Mouse (Mus musculus) embryonic facial prominence, embryonic 12.5 days (tissue): ENCODE data around the gene Tbx5. TPM values are rescaled to one million over a fixed set of nuclear protein-coding genes. Genes with fewer than 3 reads are reported as not detected.

Source experiments
- ATAC-seq: fragments of 200-750 bp; cut with Nextera tagmentation; 2 replicates; pipeline ENCODE4 v1.8.0; 2017; ENCODE audit not compliant: insufficient number of reproducible peaks, insufficient read depth, low FRiP score, low TSS enrichment
- H3K27ac ChIP-seq: fragments of 300-500 bp; sonication (generic); 2 replicates; pipeline ENCODE4 v1.5.1; 2016; ENCODE audit warnings: mild to moderate bottlenecking
- H3K27me3 ChIP-seq: fragments of 300-500 bp; sonication (generic); 2 replicates; pipeline ENCODE4 v1.6.1; 2016; ENCODE audit warnings: mild to moderate bottlenecking, moderate library complexity
- H3K36me3 ChIP-seq: fragments of 300-500 bp; sonication (generic); 2 replicates; pipeline ENCODE4 v1.6.1; 2016; ENCODE audit warnings: mild to moderate bottlenecking
- H3K4me1 ChIP-seq: fragments of 300-500 bp; sonication (generic); 2 replicates; pipeline ENCODE4 v1.6.1; 2016
- H3K4me2 ChIP-seq: fragments of 300-500 bp; sonication (generic); replicated peaks from 2 replicates; pipeline ENCODE4 v1.6.1; 2016; ENCODE audit warnings: mild to moderate bottlenecking, moderate library complexity
- H3K4me3 ChIP-seq: fragments of 300-500 bp; sonication (generic); 2 replicates; pipeline ENCODE4 v1.5.1; 2016; ENCODE audit warnings: mild to moderate bottlenecking
- H3K9ac ChIP-seq: fragments of 300-500 bp; sonication (generic); 2 replicates; pipeline ENCODE4 v1.6.1; 2016; ENCODE audit warnings: mild to moderate bottlenecking, moderate library complexity
- H3K9me3 ChIP-seq: fragments of 300-500 bp; sonication (generic); 2 replicates; pipeline ENCODE4 v1.6.1; 2016; ENCODE audit warnings: mild to moderate bottlenecking, moderate library complexity
- WGBS: fragments of 180-500 bp; shearing (Covaris S2); methylation state at CpG from one replicate; pipeline ENCODE4 v1.1.7; 2016; 5-methylcytosine and 5-hydroxymethylcytosine counted together
- polyA plus RNA-seq: library from polyadenylated mRNA; unstranded; fragments of >200 nt; fragmentation: Nextera tagmentation; extraction: Ambion mirVana; gene quantifications from 2 replicates; pipeline ENCODE4 v1.2.1, GENCODE M21; 2016

Gene Tbx5
- polyA plus RNA-seq, 1 experiment from 2014 or later: 2.3 TPM

DNA sequence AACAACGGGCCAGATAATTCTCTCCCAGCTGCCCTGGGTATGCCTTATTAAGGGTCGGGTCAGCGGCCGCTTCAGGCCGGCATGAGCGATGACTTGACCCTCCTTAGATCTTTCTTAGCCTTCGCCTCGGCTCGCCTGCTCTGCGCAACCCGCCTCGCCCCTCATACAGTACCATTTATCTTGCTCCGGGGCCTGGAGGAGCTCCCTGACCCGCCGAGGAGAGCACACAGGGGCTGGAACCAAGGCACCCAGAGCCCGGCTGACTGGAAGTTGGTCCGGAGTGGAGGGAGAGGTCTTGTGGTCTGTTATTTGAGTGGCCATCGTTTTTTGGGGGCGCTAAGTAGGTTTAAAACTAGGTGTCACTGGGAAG is 4.8 kb downstream of the Tbx5 start:
- no peak for ATAC-seq
- Histone ChIP-seq H3K27ac (no peak overlapping the region), H3K4me2 (no peak overlapping the region)

DNA sequence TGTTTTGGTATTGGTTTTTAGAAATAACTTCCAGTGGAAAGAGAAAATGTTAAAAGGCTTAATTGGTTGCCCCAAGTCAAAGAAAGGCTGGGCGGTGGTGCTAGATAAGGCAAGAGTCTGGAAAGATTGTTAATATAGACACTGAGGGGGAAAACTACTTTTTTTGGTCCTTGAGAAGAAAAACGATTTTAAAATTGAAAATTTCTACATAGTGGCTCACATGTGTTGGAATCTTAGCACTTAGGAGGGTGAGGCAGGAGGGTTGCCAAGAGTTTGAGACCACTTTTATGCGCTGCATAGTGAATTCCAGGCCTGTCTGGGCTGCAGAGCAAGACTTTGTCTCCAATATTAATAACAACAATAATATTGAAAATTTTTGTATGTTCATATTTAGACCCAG is 5.4 kb downstream of the Tbx5 start:
- Histone ChIP-seq H3K9ac (no peak overlapping the region), H3K27ac (no peak overlapping the region), H3K4me1 (peaks cover 12% of the 10 kb centered on the region; the same call in 1 of the 2 replicates), H3K4me2 (no peak overlapping the region), H3K27me3 (peaks cover 96% of the 10 kb centered on the region), H3K36me3 (no peaks in the 10 kb centered on the region), H3K4me3 (no peak overlapping the region), H3K9me3 (no peaks in the 10 kb centered on the region)
- WGBS: 9% methylated on average over 3 of the region's 3 CpGs
- ATAC-seq: no peak

More for the DNA sequence above, 4.8 kb downstream of the Tbx5 start:
- Histone ChIP-seq H3K9me3 (no peaks in the 10 kb centered on the region), H3K36me3 (no peaks in the 10 kb centered on the region), H3K4me1 (peaks cover 12% of the 10 kb centered on the region; the same call in 1 of the 2 replicates), H3K4me3 (0 out of 2 replicates have a peak overlapping the region, but pooled peaks have one; percentile 9), H3K27me3 (peaks cover 96% of the 10 kb centered on the region), H3K9ac (no peak overlapping the region)
- 1% methylated on average over 19 of the region's 19 CpGs for WGBS

- Histone ChIP-seq H3K9me3 (no peaks in the 10 kb centered on the region), H3K27me3 (peaks cover 96% of the 10 kb centered on the region), H3K4me1 (peaks cover 12% of the 10 kb centered on the region; the same call in 1 of the 2 replicates), H3K9ac (no peak overlapping the region), H3K4me3 (no peak overlapping the region), H3K36me3 (no peaks in the 10 kb centered on the region), H3K4me2 (no peak overlapping the region), H3K27ac (no peak overlapping the region)
- no peak for ATAC-seq
- WGBS: 2% methylated on average over 7 of the region's 7 CpGs
These were observed 6.0 kb downstream of the Tbx5 start for GRCm38 (mm10) chr5:119838441-119838840.

GRCm38 (mm10) chr5:119839156-119839555 is 6.7 kb downstream of the Tbx5 start:
- Histone ChIP-seq H3K36me3 (no peaks in the 10 kb centered on the region), H3K4me2 (no peak overlapping the region), H3K27me3 (peaks cover 96% of the 10 kb centered on the region), H3K4me3 (no peak overlapping the region), H3K4me1 (peaks cover 12% of the 10 kb centered on the region; the same call in 1 of the 2 replicates), H3K27ac (no peak overlapping the region), H3K9ac (no peak overlapping the region), H3K9me3 (no peaks in the 10 kb centered on the region)
- ATAC-seq: no peak
- WGBS: 1% methylated on average over 16 of the region's 16 CpGs

GRCm38 (mm10) chr5:119839616-119840368 is 7.3 kb downstream of the Tbx5 start:
- no peak overlapping the region for H3K4me2 ChIP-seq
- WGBS: under 1% methylated on average over 34 of the region's 34 CpGs
- H3K4me3 ChIP-seq: 0 out of 2 replicates have a peak overlapping the region, but pooled peaks have one; percentile 4
- no peak overlapping the region for H3K9ac ChIP-seq
- H3K27me3 ChIP-seq: peaks cover 93% of the 10 kb centered on the region
- no peaks in the 10 kb centered on the region for H3K9me3 ChIP-seq
- H3K4me1 ChIP-seq: peaks cover 12% of the 10 kb centered on the region; the same call in 1 of the 2 replicates
- no peak overlapping the region for H3K27ac ChIP-seq
- H3K36me3 ChIP-seq: no peaks in the 10 kb centered on the region
- ATAC-seq: no peak

DNA sequence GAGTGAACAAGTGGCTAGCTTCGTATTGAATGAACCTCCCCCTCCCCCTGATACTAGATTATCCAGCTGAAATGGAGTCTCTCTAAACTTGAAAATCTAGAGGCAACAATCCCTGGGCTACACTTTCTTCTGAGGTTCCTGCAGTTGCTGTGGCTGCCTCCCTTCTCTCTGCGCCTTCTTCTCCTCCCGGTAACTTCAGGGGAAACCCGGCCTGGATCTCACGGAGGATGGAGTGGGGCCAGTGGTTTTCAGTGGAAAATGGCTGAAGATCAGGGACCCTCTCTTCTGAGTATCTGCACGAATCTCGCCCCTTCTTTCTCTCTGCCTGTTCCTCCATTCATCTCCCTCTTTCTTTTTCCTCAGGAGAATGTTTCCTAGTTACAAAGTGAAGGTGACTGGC is 7.9 kb downstream of the Tbx5 start:
- WGBS: 0% methylated on average over 7 of the region's 7 CpGs
- no peak overlapping the region for H3K4me3 ChIP-seq
- H3K36me3 ChIP-seq: no peaks in the 10 kb centered on the region
- no peak overlapping the region for H3K27ac ChIP-seq
- peaks cover 15% of the 10 kb centered on the region for H3K4me1 ChIP-seq
- H3K9ac ChIP-seq: no peak overlapping the region
- no peaks in the 10 kb centered on the region for H3K9me3 ChIP-seq
- no peak for ATAC-seq
- H3K27me3 ChIP-seq: peaks cover 93% of the 10 kb centered on the region
- H3K4me2 ChIP-seq: no peak overlapping the region

GRCm38 (mm10) chr5:119841634-119842420 is 9.4 kb downstream of the Tbx5 start:
- peaks cover 92% of the 10 kb centered on the region for H3K27me3 ChIP-seq
- no peaks in the 10 kb centered on the region for H3K9me3 ChIP-seq
- no peak overlapping the region for H3K9ac ChIP-seq
- no peak overlapping the region for H3K27ac ChIP-seq
- no peak for ATAC-seq
- no peak overlapping the region for H3K4me3 ChIP-seq
- WGBS: 2% methylated on average over 26 of the region's 26 CpGs
- H3K36me3 ChIP-seq: no peaks in the 10 kb centered on the region
- peaks cover 16% of the 10 kb centered on the region for H3K4me1 ChIP-seq
- no peak overlapping the region for H3K4me2 ChIP-seq

GRCm38 (mm10) chr5:119842701-119843393 is 10.4 kb downstream of the Tbx5 start:
- H3K4me2 ChIP-seq: no peak overlapping the region
- H3K27ac ChIP-seq: no peak overlapping the region

DNA sequence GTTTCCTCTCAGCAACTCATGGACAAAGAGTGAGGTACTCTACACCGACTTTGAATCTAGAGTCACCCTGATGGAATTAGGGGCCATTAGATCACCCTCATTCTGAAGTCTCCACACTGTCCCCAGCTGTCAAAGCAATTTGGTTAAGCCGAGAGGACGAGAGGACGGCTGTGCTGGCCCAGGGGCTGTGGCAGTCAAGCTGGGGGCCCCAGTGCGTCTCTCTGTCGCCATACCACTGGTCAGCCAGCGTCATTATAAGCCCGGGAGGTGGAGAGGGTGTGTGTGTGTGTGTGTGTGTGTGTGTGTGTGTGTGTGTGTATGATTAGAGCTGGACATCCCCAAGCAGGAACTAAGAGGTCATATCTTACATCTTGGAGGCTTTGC is 10.9 kb downstream of the Tbx5 start:
- Histone ChIP-seq H3K36me3 (no peaks in the 10 kb centered on the region), H3K4me2 (no peak overlapping the region), H3K4me3 (no peak overlapping the region), H3K4me1 (peaks cover 16% of the 10 kb centered on the region), H3K27me3 (peaks cover 88% of the 10 kb centered on the region), H3K27ac (no peak overlapping the region), H3K9me3 (no peaks in the 10 kb centered on the region), H3K9ac (no peak overlapping the region)
- under 1% methylated on average over 8 of the region's 8 CpGs for WGBS
- no peak for ATAC-seq

More at GRCm38 (mm10) chr5:119842701-119843393, 10.4 kb downstream of the Tbx5 start:
- Histone ChIP-seq H3K36me3 (no peaks in the 10 kb centered on the region), H3K9me3 (no peaks in the 10 kb centered on the region), H3K4me1 (peaks cover 16% of the 10 kb centered on the region), H3K9ac (no peak overlapping the region), H3K4me3 (no peak overlapping the region), H3K27me3 (peaks cover 91% of the 10 kb centered on the region)
- 4% methylated on average over 4 of the region's 4 CpGs for WGBS
- ATAC-seq: no peak

DNA sequence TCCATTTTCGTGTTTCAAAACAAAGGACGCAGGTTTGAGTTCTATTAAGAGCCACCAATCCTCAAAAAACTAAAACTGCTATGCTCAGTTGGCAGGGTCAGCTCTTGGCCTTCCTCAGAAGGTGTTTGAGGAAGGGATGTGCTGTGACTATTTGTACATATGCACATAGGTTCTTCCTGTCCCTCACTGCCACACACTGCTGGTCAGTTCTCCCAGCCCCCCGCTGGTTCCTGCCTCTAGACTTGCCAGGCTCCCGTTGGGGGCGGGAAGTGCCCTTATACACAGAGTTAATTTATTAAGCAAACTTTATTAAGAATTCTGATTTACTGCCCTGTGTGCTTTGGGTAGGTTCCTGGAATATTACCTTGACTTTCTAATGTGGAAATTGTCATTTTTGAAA is 11.9 kb downstream of the Tbx5 start:
- H3K27ac ChIP-seq: no peak overlapping the region
- WGBS: 3% methylated on average over 5 of the region's 5 CpGs
- no peak overlapping the region for H3K9ac ChIP-seq
- H3K36me3 ChIP-seq: no peaks in the 10 kb centered on the region
- H3K9me3 ChIP-seq: no peaks in the 10 kb centered on the region
- ATAC-seq: no peak
- no peak overlapping the region for H3K4me2 ChIP-seq
- H3K4me1 ChIP-seq: peaks cover 14% of the 10 kb centered on the region
- H3K4me3 ChIP-seq: no peak overlapping the region
- peaks cover 83% of the 10 kb centered on the region for H3K27me3 ChIP-seq

GRCm38 (mm10) chr5:119844994-119845393 is 12.5 kb downstream of the Tbx5 start:
- Histone ChIP-seq H3K9ac (no peak overlapping the region), H3K36me3 (no peaks in the 10 kb centered on the region), H3K4me3 (peak overlapping the region; percentile 18), H3K4me1 (peaks cover 9% of the 10 kb centered on the region), H3K9me3 (no peaks in the 10 kb centered on the region), H3K27ac (no peak overlapping the region), H3K4me2 (peak overlapping the region; percentile 32), H3K27me3 (peaks cover 77% of the 10 kb centered on the region)
- WGBS: under 1% methylated on average over 21 of the region's 21 CpGs
- ATAC-seq: no peak
